Mouse (Mus musculus): ENCODE data around the gene Tmem245. TPM values are rescaled to one million over a fixed set of nuclear protein-coding genes. Genes with fewer than 3 reads are reported as not detected.

Gene Tmem245
- polyA plus RNA-seq, 1 experiment from 2014 or later: 14.2 TPM

- peaks cover 80% of the 10 kb centered on the region for H3K36me3 ChIP-seq (replicated peaks)
Observed at GRCm38 (mm10) chr4:56915732-56916325, 31.4 kb downstream of the Tmem245 start.

DNA sequence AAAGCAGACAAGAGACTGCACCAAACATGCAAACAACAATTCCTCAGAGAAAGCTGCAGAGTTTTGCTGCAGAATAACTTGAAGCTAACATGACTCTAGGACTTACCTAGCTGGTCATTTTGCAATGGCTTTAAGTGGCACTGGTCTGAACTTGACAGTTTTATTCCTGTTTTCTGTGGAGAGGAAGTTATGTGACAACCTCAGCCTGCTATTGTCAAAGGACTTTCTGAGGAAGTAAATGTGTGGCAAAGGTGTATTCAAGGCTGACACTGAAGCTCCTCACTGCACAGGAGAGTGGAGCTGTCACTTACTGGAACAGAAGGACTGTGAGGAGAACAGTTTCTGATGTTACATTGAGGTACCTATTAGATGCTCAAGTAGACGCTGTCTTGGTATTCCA is 32.5 kb downstream of the Tmem245 start:
- no peak for DNase-seq (ENCODE audit: low spot score)
- peaks cover 82% of the 10 kb centered on the region for H3K36me3 ChIP-seq (replicated peaks)
- H3K27me3 ChIP-seq (replicated peaks; ENCODE audit: low read depth, poor library complexity, severe bottlenecking): no peaks in the 10 kb centered on the region
- H3K4me3 ChIP-seq: no peak overlapping the region
- WGBS: 95% methylated on average over 1 of the region's 1 CpGs
- peaks cover 7% of the 10 kb centered on the region; the same call in 1 of the 2 replicates for H3K4me1 ChIP-seq
- H3K9me3 ChIP-seq: no peaks in the 10 kb centered on the region
- H3K27ac ChIP-seq (replicated peaks): no peak overlapping the region

More at GRCm38 (mm10) chr4:56915732-56916325, 31.4 kb downstream of the Tmem245 start:
- no peaks in the 10 kb centered on the region for H3K27me3 ChIP-seq (replicated peaks; ENCODE audit: low read depth, poor library complexity, severe bottlenecking)
- H3K9me3 ChIP-seq: no peaks in the 10 kb centered on the region
- no peak for DNase-seq (ENCODE audit: low spot score)
- no peak overlapping the region for H3K4me3 ChIP-seq
- no peak overlapping the region for H3K27ac ChIP-seq (replicated peaks)
- WGBS: 94% methylated on average over 15 of the region's 15 CpGs
- peaks cover 7% of the 10 kb centered on the region; the same call in 1 of the 2 replicates for H3K4me1 ChIP-seq

DNA sequence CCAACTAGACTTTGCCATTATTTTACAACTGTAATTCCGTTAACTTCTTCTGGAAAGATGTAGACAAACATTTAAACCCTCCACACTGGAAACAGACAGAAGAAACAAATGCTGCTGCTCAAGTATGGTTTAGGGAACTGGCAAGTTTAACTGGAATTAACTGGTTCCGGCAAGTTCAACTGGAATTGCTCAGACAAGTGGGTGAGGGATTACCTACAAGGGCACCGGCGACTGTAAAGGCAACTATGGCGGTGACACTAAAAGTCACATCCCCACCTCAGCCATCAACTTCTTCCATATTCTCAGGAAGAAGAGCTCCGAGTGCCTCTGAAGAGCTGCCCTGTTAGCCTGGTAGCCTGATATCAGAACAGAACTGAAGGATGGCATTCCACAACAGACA is 32.9 kb downstream of the Tmem245 start:
- Histone ChIP-seq H3K9me3 (no peaks in the 10 kb centered on the region), H3K27ac (replicated peaks) (no peak overlapping the region), H3K27me3 (replicated peaks; ENCODE audit: low read depth, poor library complexity, severe bottlenecking) (no peaks in the 10 kb centered on the region), H3K4me3 (no peak overlapping the region), H3K36me3 (replicated peaks) (peaks cover 83% of the 10 kb centered on the region), H3K4me1 (peaks cover 7% of the 10 kb centered on the region; the same call in 1 of the 2 replicates)
- WGBS: 93% methylated on average over 6 of the region's 6 CpGs
- DNase-seq (ENCODE audit: low spot score): no peak

DNA sequence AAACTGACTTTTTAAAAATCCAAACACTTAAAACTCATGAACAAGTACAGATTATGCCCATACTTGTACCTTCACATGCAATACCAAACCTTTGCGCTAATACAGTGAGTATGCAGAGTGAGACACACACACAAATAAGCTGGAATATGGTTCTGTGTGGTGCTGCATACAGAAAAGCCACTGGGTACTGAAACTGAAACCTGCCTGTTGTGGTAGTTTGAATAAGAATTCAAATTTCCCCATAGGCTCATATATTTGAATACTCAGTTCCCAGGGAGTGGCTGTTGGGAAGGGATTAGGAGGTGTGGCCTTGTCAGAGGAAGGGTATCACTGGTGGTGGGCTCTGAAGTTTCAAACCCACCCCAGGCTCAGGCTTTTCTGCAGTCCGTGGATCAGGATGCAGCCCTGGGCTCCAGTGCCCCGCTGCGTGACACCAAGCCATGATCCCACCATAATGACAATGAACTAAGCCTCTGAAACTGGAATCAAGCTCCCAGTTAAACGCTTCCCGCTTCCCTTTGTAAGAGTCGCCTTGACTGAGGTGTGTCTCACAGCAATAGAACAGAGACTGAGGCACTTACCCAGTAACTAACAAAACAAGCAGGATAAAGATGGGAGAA is 34.7 kb downstream of the Tmem245 start:
- WGBS: 90% methylated on average over 7 of the region's 7 CpGs
- peaks cover 86% of the 10 kb centered on the region for H3K36me3 ChIP-seq (replicated peaks)

DNA sequence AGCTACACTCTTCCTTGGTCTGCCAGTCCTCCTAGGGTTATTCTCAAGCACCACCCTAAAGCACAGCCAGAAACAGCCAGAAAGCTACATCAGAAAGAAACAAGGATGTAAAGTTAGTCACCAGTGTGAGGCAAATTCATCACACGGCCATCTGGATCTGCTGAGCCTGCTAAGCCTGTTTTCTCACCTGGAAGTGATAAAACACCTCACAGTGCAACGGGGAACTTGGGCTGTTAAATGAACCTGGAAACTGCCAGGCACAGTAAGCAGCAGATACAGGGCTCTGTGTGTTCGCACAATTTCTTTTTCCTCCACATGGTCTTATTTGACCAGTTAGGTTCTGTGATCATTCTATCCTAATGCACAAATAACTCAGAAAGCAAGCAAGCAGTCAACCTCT is 37.7 kb downstream of the Tmem245 start:
- WGBS: 68% methylated on average over 3 of the region's 3 CpGs
- Histone ChIP-seq H3K27me3 (replicated peaks; ENCODE audit: low read depth, poor library complexity, severe bottlenecking) (no peaks in the 10 kb centered on the region), H3K4me3 (no peak overlapping the region), H3K4me1 (peaks cover 7% of the 10 kb centered on the region; the same call in 1 of the 2 replicates), H3K27ac (replicated peaks) (no peak overlapping the region), H3K36me3 (replicated peaks) (peaks cover 96% of the 10 kb centered on the region), H3K9me3 (no peaks in the 10 kb centered on the region)
- no peak for DNase-seq (ENCODE audit: low spot score)

More for the DNA sequence above, 34.7 kb downstream of the Tmem245 start:
- no peak overlapping the region for H3K4me3 ChIP-seq
- no peaks in the 10 kb centered on the region for H3K9me3 ChIP-seq
- no peak for DNase-seq (ENCODE audit: low spot score)
- no peaks in the 10 kb centered on the region for H3K27me3 ChIP-seq (replicated peaks; ENCODE audit: low read depth, poor library complexity, severe bottlenecking)
- no peak overlapping the region for H3K27ac ChIP-seq (replicated peaks)
- peaks cover 7% of the 10 kb centered on the region; the same call in 1 of the 2 replicates for H3K4me1 ChIP-seq

- no peak overlapping the region for H3K27ac ChIP-seq (replicated peaks)
- H3K4me1 ChIP-seq: no peaks in the 10 kb centered on the region
- 95% methylated on average over 5 of the region's 5 CpGs for WGBS
- no peaks in the 10 kb centered on the region for H3K9me3 ChIP-seq
- no peaks in the 10 kb centered on the region for H3K27me3 ChIP-seq (replicated peaks; ENCODE audit: low read depth, poor library complexity, severe bottlenecking)
- no peak overlapping the region for H3K4me3 ChIP-seq
- no peak for DNase-seq (ENCODE audit: low spot score)
- peaks cover 96% of the 10 kb centered on the region for H3K36me3 ChIP-seq (replicated peaks)
Observed at GRCm38 (mm10) chr4:56907671-56908070, 39.6 kb downstream of the Tmem245 start.

- peaks cover 98% of the 10 kb centered on the region for H3K36me3 ChIP-seq (replicated peaks)
- H3K27me3 ChIP-seq (replicated peaks; ENCODE audit: low read depth, poor library complexity, severe bottlenecking): no peaks in the 10 kb centered on the region
- H3K27ac ChIP-seq (replicated peaks): no peak overlapping the region
- H3K4me1 ChIP-seq: no peaks in the 10 kb centered on the region
- no peak overlapping the region for H3K4me3 ChIP-seq
- 90% methylated on average over 3 of the region's 3 CpGs for WGBS
- peaks cover under 1% of the 10 kb centered on the region; the same call in 1 of the 2 replicates for H3K9me3 ChIP-seq
- DNase-seq (ENCODE audit: low spot score): no peak
Observed at GRCm38 (mm10) chr4:56906926-56907325, 40.3 kb downstream of the Tmem245 start.

DNA sequence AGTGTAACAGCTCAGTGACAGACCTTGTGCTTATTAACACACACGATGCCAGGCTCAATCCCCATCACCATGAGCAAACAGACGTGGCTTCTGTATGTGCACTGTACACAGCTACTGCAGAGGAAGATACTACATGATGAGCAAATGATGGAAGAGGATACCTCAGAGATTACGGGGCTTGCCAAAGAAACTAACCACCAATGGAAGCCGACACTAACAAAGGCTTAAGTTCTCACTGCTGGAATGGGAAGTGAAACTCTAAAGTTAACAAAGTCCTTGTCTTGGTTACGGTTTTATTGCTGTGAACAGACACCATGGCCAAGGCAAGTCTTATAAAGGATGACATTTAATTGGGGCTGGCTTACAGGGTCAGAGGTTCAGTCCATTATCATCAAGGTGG is 41.7 kb downstream of the Tmem245 start:
- DNase-seq (ENCODE audit: low spot score): no peak
- H3K4me3 ChIP-seq: no peak overlapping the region
- H3K36me3 ChIP-seq (replicated peaks): peaks cover 94% of the 10 kb centered on the region
- H3K27me3 ChIP-seq (replicated peaks; ENCODE audit: low read depth, poor library complexity, severe bottlenecking): no peaks in the 10 kb centered on the region
- H3K27ac ChIP-seq (replicated peaks): no peak overlapping the region
- H3K9me3 ChIP-seq: peaks cover 3% of the 10 kb centered on the region; the same call in 1 of the 2 replicates
- 93% methylated on average over 5 of the region's 5 CpGs for WGBS
- H3K4me1 ChIP-seq: no peaks in the 10 kb centered on the region

- Histone ChIP-seq H3K9me3 (peaks cover 3% of the 10 kb centered on the region; the same call in 1 of the 2 replicates), H3K4me3 (no peak overlapping the region), H3K27ac (replicated peaks) (no peak overlapping the region), H3K36me3 (replicated peaks) (peaks cover 95% of the 10 kb centered on the region), H3K27me3 (replicated peaks; ENCODE audit: low read depth, poor library complexity, severe bottlenecking) (no peaks in the 10 kb centered on the region), H3K4me1 (no peaks in the 10 kb centered on the region)
- DNase-seq (ENCODE audit: low spot score): no peak
- WGBS: 90% methylated on average over 2 of the region's 2 CpGs
Observed at GRCm38 (mm10) chr4:56901671-56902070, 45.6 kb downstream of the Tmem245 start.

DNA sequence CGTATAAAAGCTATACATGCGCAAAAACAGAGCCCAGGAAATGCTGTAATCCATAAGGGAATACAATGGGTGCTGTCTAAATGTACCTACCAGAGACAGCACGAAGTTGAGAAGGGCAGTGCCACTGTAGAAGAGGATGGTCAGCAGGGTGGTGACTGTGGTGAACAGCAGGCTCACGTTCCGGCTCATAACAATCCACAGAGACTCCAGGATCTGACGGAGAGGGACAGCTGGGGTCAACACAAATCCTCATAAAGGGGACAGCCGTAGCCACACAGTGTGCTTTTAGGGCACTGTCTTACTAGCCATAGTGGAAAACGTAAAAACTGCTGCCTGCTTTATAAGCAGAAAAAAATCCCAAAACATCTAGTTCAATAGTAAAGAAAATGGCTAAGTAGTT is 48.0 kb downstream of the Tmem245 start:
- Histone ChIP-seq H3K36me3 (replicated peaks) (peaks cover 87% of the 10 kb centered on the region), H3K27me3 (replicated peaks; ENCODE audit: low read depth, poor library complexity, severe bottlenecking) (no peaks in the 10 kb centered on the region), H3K4me3 (no peak overlapping the region), H3K9me3 (peaks cover 3% of the 10 kb centered on the region; the same call in 1 of the 2 replicates), H3K4me1 (no peaks in the 10 kb centered on the region), H3K27ac (replicated peaks) (no peak overlapping the region)
- WGBS: 94% methylated on average over 8 of the region's 8 CpGs
- DNase-seq (ENCODE audit: low spot score): no peak

GRCm38 (mm10) chr4:56897511-56897910 is 49.7 kb downstream of the Tmem245 start:
- Histone ChIP-seq H3K4me3 (no peak overlapping the region), H3K36me3 (replicated peaks) (peaks cover 81% of the 10 kb centered on the region), H3K27me3 (replicated peaks; ENCODE audit: low read depth, poor library complexity, severe bottlenecking) (no peaks in the 10 kb centered on the region), H3K4me1 (no peaks in the 10 kb centered on the region), H3K27ac (replicated peaks) (no peak overlapping the region), H3K9me3 (peaks cover 3% of the 10 kb centered on the region; the same call in 1 of the 2 replicates)
- DNase-seq (ENCODE audit: low spot score): no peak
- 83% methylated on average over 3 of the region's 3 CpGs for WGBS

DNA sequence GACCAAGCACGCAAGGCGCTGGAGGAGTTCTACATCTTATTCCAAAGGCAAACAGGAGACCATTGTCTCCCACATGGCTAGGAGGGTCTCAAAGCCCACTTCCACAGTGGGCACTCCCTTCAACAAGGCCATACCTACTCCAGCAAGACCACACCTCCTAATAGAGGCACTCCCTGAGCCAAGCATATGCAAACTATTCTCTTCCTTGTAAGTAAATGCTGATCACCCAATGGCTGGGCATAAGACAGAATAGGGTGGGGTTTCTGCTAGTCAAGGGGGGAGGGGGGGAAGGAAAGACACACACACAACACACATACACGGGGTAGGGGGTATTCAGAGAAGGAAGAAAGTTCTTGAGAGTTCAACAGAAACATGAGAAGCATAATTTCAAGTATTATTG is 53.0 kb downstream of the Tmem245 start:
- Histone ChIP-seq H3K27me3 (replicated peaks; ENCODE audit: low read depth, poor library complexity, severe bottlenecking) (no peaks in the 10 kb centered on the region), H3K36me3 (replicated peaks) (peaks cover 83% of the 10 kb centered on the region), H3K4me3 (no peak overlapping the region), H3K9me3 (no peaks in the 10 kb centered on the region), H3K4me1 (no peaks in the 10 kb centered on the region), H3K27ac (replicated peaks) (no peak overlapping the region)
- no peak for DNase-seq (ENCODE audit: low spot score)
- 88% methylated on average over 3 of the region's 3 CpGs for WGBS

DNA sequence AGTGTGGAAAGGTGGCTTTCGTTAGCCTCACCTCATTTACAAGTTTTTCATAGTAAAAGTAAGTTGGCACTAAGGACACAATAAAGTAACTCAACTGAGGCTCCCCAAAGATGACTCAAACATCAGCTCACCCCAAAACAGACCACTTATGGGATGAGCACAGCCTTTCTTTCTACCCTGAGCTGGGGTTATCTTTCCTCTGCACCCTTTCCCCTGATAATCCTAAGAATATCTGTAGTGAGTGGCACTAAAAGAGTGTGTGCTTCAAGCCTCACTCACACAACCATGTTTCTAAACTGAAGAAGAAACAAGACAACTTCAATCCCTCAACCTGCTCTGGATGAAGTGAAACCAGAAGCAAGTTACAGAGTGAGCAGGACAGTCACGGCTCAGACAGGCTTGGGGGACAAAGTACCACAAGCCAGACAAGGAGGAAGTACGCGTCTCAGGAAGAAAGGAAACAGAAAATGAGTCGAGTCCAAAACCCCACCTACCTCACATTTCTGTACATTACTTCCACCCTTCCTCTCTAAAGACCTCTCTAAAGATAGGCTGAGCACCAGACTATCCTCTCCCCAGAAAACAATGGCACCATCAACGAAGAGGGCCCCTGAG is 54.6 kb downstream of the Tmem245 start:
- DNase-seq (ENCODE audit: low spot score): no peak
- Histone ChIP-seq H3K36me3 (replicated peaks) (peaks cover 83% of the 10 kb centered on the region), H3K9me3 (no peaks in the 10 kb centered on the region), H3K4me1 (no peaks in the 10 kb centered on the region), H3K4me3 (no peak overlapping the region), H3K27me3 (replicated peaks; ENCODE audit: low read depth, poor library complexity, severe bottlenecking) (no peaks in the 10 kb centered on the region), H3K27ac (replicated peaks) (no peak overlapping the region)
- WGBS: 93% methylated on average over 6 of the region's 6 CpGs
